Mouse (Mus musculus) limb, embryonic 15.5 days (tissue): ENCODE measurements around the gene Rasgef1b. TPM values are rescaled to one million over a fixed set of nuclear protein-coding genes. Genes with fewer than 3 reads are reported as not detected.

Experiments used
- ATAC-seq: fragments of 200-750 bp; cut with Nextera tagmentation; 2 replicates; pipeline ENCODE4 v1.8.0; 2017; ENCODE audit warnings: low read depth, moderate TSS enrichment; ENCODE audit not compliant: insufficient number of reproducible peaks, low FRiP score, low TSS enrichment
- H3K27ac ChIP-seq: fragments of 300-500 bp; sonication (generic); 2 replicates; pipeline ENCODE4 v1.5.1; 2015; ENCODE audit warnings: moderate library complexity, mild to moderate bottlenecking, inconsistent platforms
- H3K27me3 ChIP-seq: fragments of 300-500 bp; sonication (generic); 2 replicates; pipeline ENCODE4 v1.6.1; 2015; ENCODE audit warnings: inconsistent platforms
- H3K36me3 ChIP-seq: fragments of 300-500 bp; sonication (generic); 2 replicates; pipeline ENCODE4 v1.6.1; 2015; ENCODE audit warnings: inconsistent platforms
- H3K4me1 ChIP-seq: fragments of 300-500 bp; sonication (generic); 2 replicates; pipeline ENCODE4 v1.6.1; 2015; ENCODE audit warnings: inconsistent platforms
- H3K4me2 ChIP-seq: fragments of 300-500 bp; sonication (generic); 2 replicates; pipeline ENCODE4 v1.6.1; 2015; ENCODE audit warnings: mild to moderate bottlenecking, inconsistent platforms
- H3K4me3 ChIP-seq: fragments of 300-500 bp; sonication (generic); 2 replicates; pipeline ENCODE4 v1.5.1; 2015; ENCODE audit warnings: mild to moderate bottlenecking, inconsistent platforms
- H3K9ac ChIP-seq: fragments of 300-500 bp; sonication (generic); 2 replicates; pipeline ENCODE4 v1.6.1; 2015; ENCODE audit warnings: inconsistent platforms
- H3K9me3 ChIP-seq: fragments of 300-500 bp; sonication (generic); 2 replicates; pipeline ENCODE4 v1.6.1; 2016; ENCODE audit warnings: inconsistent platforms
- WGBS: fragments of 180-500 bp; shearing (Covaris S2); methylation state at CpG from one replicate; pipeline ENCODE4 v1.1.7; 2015; 5-methylcytosine and 5-hydroxymethylcytosine counted together
- polyA plus RNA-seq: library from polyadenylated mRNA; unstranded; fragments of >200 nt; fragmentation: Nextera tagmentation; extraction: Ambion mirVana; gene quantifications from 2 replicates; pipeline ENCODE4 v1.2.1, GENCODE M21; 2015

Gene Rasgef1b
- polyA plus RNA-seq, 1 experiment from 2014 or later, result 8.8 TPM

DNA sequence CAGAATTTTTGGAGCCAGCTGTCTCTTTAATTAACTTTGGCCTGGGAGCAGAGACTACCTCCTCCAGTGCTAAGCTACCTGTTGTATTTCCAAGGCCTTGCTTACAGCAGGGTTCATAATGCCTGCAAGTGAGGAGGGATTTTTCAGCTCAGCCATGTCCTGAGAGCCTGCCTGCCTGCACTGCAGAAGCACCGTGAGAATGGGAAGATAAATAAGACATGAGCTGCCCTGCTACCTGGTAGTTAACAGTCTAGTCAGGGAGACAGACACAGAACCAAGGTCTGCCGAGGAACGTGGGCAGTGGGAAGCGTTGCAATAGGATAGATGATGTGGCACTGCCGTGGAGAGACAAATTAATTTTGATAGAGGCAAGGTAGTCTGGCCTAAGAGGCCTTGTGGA is 277.4 kb downstream of the Rasgef1b start:
- ATAC-seq, result no peak
- Histone ChIP-seq H3K4me1 (peaks cover 4% of the 10 kb centered on the region; the same call in 1 of the 2 replicates), H3K9ac (no peak overlapping the region), H3K4me3 (no peak overlapping the region), H3K4me2 (no peak overlapping the region), H3K27ac (no peak overlapping the region), H3K27me3 (no peaks in the 10 kb centered on the region), H3K36me3 (no peaks in the 10 kb centered on the region), H3K9me3 (no peaks in the 10 kb centered on the region)
- 48% methylated on average over 5 of the region's 5 CpGs for WGBS

DNA sequence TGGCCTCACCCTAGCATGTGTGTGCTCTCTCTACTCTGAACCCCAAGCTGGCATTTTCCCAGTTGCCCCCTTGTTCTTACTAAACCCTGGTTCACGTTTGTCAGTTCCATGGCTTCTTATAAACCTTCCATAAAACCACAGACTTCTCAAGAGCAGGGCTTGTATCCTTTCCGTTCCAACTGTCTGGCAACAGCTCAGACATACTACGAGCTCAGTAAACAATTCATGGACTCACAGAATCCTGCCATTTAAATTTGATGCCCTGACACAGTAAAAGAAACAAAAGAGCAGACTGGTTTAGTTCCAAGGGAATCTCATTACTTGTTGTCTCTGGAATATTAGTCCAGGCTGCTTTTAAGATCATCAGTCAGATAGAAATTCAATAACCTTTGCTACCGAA is 277.9 kb downstream of the Rasgef1b start:
- Histone ChIP-seq H3K4me2 (no peak overlapping the region), H3K9ac (no peak overlapping the region), H3K9me3 (no peaks in the 10 kb centered on the region), H3K36me3 (no peaks in the 10 kb centered on the region), H3K27me3 (no peaks in the 10 kb centered on the region), H3K27ac (no peak overlapping the region), H3K4me3 (no peak overlapping the region), H3K4me1 (peaks cover 4% of the 10 kb centered on the region; the same call in 1 of the 2 replicates)
- 32% methylated on average over 4 of the region's 4 CpGs for WGBS
- ATAC-seq, result no peak

DNA sequence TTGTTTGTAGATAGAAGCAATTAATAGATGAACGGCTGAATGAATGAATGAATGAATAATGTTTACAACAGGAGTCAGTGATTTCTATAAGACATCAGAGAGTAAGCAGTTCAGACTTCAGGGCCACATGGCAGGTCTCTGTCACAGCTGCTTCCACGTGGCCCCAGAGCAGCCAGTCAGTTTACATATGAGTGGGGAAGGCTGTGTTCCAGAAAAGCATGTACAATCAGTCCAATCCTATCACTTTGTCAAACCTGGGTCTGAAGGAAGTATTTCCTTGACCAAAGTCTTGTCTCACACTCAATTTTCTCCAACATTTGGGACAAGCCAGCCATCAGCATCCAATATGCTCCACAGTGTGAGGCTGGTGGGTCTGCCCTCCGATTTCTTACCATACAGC is 278.4 kb downstream of the Rasgef1b start:
- Histone ChIP-seq H3K4me1 (peaks cover 4% of the 10 kb centered on the region; the same call in 1 of the 2 replicates), H3K27ac (no peak overlapping the region), H3K9ac (no peak overlapping the region), H3K36me3 (no peaks in the 10 kb centered on the region), H3K9me3 (no peaks in the 10 kb centered on the region), H3K27me3 (no peaks in the 10 kb centered on the region), H3K4me2 (no peak overlapping the region), H3K4me3 (no peak overlapping the region)
- WGBS, result 83% methylated on average over 3 of the region's 3 CpGs
- no peak for ATAC-seq

DNA sequence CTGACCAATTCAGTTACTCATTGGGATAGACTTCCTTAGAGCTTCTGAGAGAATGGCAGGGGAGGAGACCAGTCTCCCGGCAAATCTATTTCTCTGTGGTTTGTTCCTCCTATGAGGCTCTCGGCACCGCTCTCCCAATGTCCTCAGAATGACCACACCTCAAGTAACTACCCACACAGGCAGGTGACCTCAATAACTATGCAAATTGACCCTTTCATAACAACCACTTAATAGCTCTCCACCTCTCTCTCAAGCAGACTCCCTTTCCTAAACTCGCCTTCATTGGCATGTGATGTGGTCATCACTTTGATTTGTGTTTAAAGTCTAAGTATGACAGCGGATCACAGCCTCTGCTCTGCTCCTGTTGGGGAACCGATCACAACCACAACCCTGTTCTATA is 281.4 kb downstream of the Rasgef1b start:
- H3K27ac ChIP-seq, result no peak overlapping the region
- no peak for ATAC-seq
- no peak overlapping the region for H3K9ac ChIP-seq
- no peak overlapping the region for H3K4me2 ChIP-seq
- H3K4me3 ChIP-seq, result no peak overlapping the region
- no peaks in the 10 kb centered on the region for H3K27me3 ChIP-seq
- H3K4me1 ChIP-seq, result peaks cover 4% of the 10 kb centered on the region; the same call in 1 of the 2 replicates
- no peaks in the 10 kb centered on the region for H3K9me3 ChIP-seq
- WGBS, result 88% methylated on average over 6 of the region's 6 CpGs
- no peaks in the 10 kb centered on the region for H3K36me3 ChIP-seq

DNA sequence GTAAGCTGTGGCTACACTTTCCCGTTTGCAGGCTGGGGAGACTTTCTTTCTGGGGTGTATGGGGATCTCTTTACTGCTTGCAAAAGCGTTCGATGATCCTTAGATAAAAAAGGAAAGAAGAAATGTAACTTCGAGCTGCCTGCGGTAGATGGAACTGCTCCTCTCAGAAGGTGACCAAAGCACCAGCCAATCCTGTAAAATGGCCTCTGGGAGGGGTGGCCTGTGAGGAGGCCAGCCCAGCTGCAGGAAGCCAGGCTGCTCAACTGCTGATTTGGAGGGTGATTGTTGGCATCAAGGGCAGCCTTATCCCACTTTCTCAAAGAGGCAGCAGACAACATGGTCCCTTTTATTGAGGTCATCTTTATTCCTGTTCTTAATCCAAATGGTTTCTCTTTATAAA is 283.6 kb downstream of the Rasgef1b start:
- Histone ChIP-seq H3K4me3 (no peak overlapping the region), H3K27me3 (no peaks in the 10 kb centered on the region), H3K27ac (no peak overlapping the region), H3K4me1 (no peaks in the 10 kb centered on the region), H3K9me3 (no peaks in the 10 kb centered on the region), H3K36me3 (no peaks in the 10 kb centered on the region), H3K9ac (no peak overlapping the region), H3K4me2 (no peak overlapping the region)
- 66% methylated on average over 5 of the region's 5 CpGs for WGBS
- ATAC-seq, result no peak

DNA sequence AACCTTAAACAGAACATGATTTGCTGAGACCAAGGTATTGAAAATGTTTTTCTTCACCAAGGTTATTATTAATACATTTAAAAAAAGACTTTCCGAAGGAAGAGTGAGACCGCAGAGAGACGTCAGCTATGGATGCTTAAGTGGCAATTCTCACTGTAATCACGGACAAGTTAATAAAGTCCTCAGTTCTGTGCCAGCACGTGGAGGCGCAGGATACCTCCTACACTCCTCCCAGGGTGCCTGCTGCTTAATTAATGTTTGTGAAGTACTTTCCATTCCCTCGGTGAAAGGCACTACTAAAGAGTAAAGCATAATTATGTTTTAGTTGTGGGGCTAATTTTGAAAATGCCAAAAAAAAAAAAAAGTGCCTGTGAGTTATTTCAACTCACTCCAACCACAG is 284.1 kb downstream of the Rasgef1b start:
- Histone ChIP-seq H3K36me3 (no peaks in the 10 kb centered on the region), H3K9me3 (no peaks in the 10 kb centered on the region), H3K4me3 (no peak overlapping the region), H3K9ac (no peak overlapping the region), H3K27me3 (no peaks in the 10 kb centered on the region), H3K27ac (no peak overlapping the region), H3K4me1 (no peaks in the 10 kb centered on the region), H3K4me2 (no peak overlapping the region)
- ATAC-seq, result no peak
- WGBS, result 50% methylated on average over 7 of the region's 7 CpGs

DNA sequence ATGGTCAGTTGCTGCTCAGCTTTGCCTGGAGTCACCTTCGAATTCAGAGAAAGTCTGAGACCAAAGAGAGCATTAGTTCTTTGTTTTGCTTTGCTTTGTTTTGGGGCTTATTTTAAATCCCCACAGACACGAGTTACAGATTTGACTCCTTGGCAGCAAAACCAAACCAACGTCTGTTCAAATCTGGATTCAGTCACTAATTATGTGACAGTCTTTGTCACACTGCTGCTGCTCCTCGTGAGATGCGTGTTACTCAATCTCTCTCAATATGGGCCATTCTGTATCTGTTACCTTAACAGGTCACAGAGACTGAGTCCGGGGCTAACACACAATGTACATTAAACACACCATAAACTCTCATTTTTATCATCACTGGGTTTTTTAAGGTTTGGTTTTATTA is 288.8 kb downstream of the Rasgef1b start:
- Histone ChIP-seq H3K27ac (no peak overlapping the region), H3K36me3 (no peaks in the 10 kb centered on the region), H3K4me2 (no peak overlapping the region), H3K9ac (no peak overlapping the region), H3K4me1 (no peaks in the 10 kb centered on the region), H3K4me3 (no peak overlapping the region), H3K27me3 (no peaks in the 10 kb centered on the region), H3K9me3 (no peaks in the 10 kb centered on the region)
- 72% methylated on average over 6 of the region's 6 CpGs for WGBS
- no peak for ATAC-seq

DNA sequence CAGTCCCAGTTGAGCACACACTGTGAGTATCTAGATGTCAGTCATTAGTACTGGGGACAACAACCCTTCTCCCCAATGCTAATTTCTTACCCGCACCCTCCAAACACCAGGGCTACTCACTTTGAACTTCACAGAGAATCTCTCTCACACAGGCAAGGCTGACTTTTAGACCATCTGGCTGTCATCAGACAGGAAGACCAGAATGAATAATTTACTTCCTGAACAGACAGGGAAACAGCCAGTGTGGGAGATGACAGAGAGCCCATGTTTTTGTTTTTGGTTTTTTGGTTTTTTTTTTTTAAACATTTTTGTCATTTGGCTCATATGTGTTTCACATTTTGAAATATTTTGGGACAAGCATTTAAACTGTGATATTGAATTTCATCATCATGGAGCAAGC is 290.3 kb downstream of the Rasgef1b start:
- no peak overlapping the region for H3K4me3 ChIP-seq
- WGBS, result 38% methylated on average over 1 of the region's 1 CpGs
- H3K4me2 ChIP-seq, result no peak overlapping the region
- no peak for ATAC-seq
- no peak overlapping the region for H3K9ac ChIP-seq
- no peaks in the 10 kb centered on the region for H3K9me3 ChIP-seq
- H3K36me3 ChIP-seq, result no peaks in the 10 kb centered on the region
- H3K27me3 ChIP-seq, result no peaks in the 10 kb centered on the region
- no peaks in the 10 kb centered on the region for H3K4me1 ChIP-seq
- no peak overlapping the region for H3K27ac ChIP-seq

DNA sequence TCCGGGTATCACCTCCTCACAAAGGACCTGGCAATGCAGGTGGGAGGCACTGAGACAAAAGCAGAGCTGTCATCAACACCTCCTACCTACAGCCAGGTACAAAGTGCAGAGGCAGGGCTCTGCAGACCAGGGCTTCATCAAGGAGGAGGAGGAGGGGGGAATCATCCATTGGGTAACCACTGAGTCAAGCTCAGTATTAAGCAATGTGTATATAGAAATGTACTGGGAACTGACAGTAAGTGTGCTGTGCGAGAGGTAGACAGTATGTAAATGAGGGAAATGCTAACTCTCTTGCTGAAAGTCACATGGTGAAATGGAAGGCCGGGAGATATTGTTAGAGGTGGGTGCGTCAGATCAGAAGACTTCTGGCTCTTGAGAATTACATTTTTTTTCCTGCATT is 294.6 kb downstream of the Rasgef1b start:
- H3K4me3 ChIP-seq, result no peak overlapping the region
- no peak for ATAC-seq
- H3K36me3 ChIP-seq, result no peaks in the 10 kb centered on the region
- H3K4me2 ChIP-seq, result no peak overlapping the region
- 88% methylated on average over 4 of the region's 4 CpGs for WGBS
- no peak overlapping the region for H3K9ac ChIP-seq
- no peak overlapping the region for H3K27ac ChIP-seq
- H3K9me3 ChIP-seq, result no peaks in the 10 kb centered on the region
- H3K4me1 ChIP-seq, result no peaks in the 10 kb centered on the region
- no peaks in the 10 kb centered on the region for H3K27me3 ChIP-seq

DNA sequence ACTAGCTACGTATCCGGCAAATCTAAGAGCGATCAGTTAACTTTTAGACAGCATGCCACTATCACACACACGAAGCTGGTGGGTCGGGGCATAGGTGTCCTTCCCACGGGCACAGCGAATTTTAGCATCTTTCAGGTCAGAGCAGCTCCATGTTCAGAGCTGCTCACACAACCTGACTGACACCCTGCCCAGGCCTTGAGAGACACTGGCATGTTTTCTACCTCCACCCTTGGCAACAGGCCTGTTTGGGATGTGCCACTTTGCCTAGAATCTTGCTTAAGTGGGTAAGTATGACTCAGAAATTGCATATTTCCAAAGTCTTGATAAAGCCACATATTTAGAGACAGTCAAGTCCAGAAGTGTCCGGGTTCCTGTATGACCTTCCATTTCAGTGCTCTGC is 296.4 kb downstream of the Rasgef1b start:
- no peak overlapping the region for H3K9ac ChIP-seq
- ATAC-seq, result no peak

DNA sequence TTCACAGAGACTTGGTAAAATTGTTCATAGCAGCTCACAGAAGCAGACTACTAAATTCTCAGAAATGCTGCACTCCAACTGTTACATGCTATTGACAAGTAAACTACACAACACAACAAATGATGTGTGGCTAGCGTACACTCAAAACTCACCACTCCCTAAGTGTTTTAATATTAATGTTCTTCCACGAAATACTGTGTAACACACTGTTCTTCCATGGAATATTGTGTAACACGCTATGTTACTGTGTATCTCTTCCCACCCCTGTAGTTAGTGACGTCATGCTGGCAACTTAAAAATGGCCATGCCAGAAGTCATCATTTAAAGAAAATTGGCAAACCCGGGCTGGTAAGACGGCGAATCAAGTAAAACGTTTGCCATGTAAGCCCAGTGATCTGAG is 299.6 kb downstream of the Rasgef1b start:
- H3K9me3 ChIP-seq, result no peaks in the 10 kb centered on the region
- H3K4me3 ChIP-seq, result no peak overlapping the region
- H3K27me3 ChIP-seq, result no peaks in the 10 kb centered on the region
- H3K27ac ChIP-seq, result no peak overlapping the region
- H3K9ac ChIP-seq, result no peak overlapping the region
- no peaks in the 10 kb centered on the region for H3K36me3 ChIP-seq
- no peak for ATAC-seq
- H3K4me1 ChIP-seq, result no peaks in the 10 kb centered on the region
- H3K4me2 ChIP-seq, result no peak overlapping the region
- 80% methylated on average over 8 of the region's 8 CpGs for WGBS

More for the DNA sequence above, 296.4 kb downstream of the Rasgef1b start:
- no peaks in the 10 kb centered on the region for H3K4me1 ChIP-seq
- H3K27ac ChIP-seq, result no peak overlapping the region
- H3K9me3 ChIP-seq, result no peaks in the 10 kb centered on the region
- H3K36me3 ChIP-seq, result no peaks in the 10 kb centered on the region
- no peaks in the 10 kb centered on the region for H3K27me3 ChIP-seq
- 82% methylated on average over 8 of the region's 8 CpGs for WGBS
- H3K4me3 ChIP-seq, result no peak overlapping the region
- H3K4me2 ChIP-seq, result no peak overlapping the region

DNA sequence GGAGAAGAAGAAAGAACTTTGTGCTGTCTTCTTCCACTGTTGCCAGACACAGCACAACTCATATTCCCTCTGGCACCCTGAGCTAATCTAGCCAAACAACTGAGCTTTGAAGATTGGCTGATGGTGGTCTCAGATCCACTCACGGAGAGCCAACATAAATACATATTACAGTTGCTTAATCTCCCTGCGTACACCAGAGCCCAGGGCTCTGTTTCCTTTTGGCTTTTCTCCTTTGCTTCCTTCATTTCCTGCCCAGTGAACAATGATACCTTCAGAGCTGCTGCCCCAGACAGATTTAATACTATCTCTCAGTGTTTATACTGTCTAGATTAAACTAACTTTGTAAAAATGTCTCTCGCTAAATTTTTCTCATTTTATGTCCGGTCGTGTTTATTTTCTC is 300.2 kb downstream of the Rasgef1b start:
- Histone ChIP-seq H3K9me3 (no peaks in the 10 kb centered on the region), H3K4me1 (no peaks in the 10 kb centered on the region), H3K36me3 (no peaks in the 10 kb centered on the region), H3K4me2 (no peak overlapping the region), H3K27ac (no peak overlapping the region), H3K9ac (no peak overlapping the region), H3K27me3 (no peaks in the 10 kb centered on the region), H3K4me3 (no peak overlapping the region)
- WGBS, result 39% methylated on average over 5 of the region's 5 CpGs
- no peak for ATAC-seq

DNA sequence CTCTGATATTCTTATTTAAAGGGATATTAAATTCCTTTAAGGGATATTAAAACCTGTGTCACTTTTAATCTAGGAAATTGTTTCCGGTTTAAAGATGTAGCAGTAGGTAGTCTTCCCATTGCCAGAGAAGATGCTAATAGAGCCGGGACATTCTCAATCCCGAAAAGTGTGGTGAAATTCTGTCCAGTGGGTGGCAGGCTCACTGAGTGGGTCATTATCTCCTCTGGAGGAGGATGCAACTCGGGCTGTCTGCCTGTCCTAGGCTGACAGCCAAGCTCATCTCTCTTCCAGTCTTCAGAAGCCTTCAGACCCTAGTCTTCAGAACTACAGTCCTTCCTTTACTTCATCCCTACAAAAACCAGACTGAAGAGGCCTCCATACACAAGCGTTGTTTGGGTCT is 305.6 kb downstream of the Rasgef1b start:
- Histone ChIP-seq H3K4me3 (no peak overlapping the region), H3K27ac (no peak overlapping the region), H3K4me2 (no peak overlapping the region), H3K9me3 (no peaks in the 10 kb centered on the region), H3K9ac (no peak overlapping the region), H3K27me3 (no peaks in the 10 kb centered on the region), H3K36me3 (no peaks in the 10 kb centered on the region), H3K4me1 (no peaks in the 10 kb centered on the region)
- WGBS, result 76% methylated on average over 5 of the region's 5 CpGs
- no peak for ATAC-seq
